8 mouse cellular contexts compared by ENCODE assay signal in genomic region chr12:73545672-73546085, GRCm38 (mm10). TPM values are rescaled to one million over a fixed set of nuclear protein-coding genes. Genes with fewer than 3 reads are reported as not detected.
DNase-seq lines count a peak whose midpoint lies in the region; ATAC-seq and TF ChIP-seq lines count a peak whose summit lies in the region.

No protein-coding gene starts in this region.

- no peak overlapping the region for H3K27ac ChIP-seq in hindbrain, postnatal 0 days
- no peak overlapping the region for H3K27ac ChIP-seq in liver, embryonic 11.5 days (ENCODE audit: low read depth, low read length)
- no peak overlapping the region for H3K27ac ChIP-seq in midbrain, postnatal 0 days (ENCODE audit: low read depth, low read length)

- peak; percentile 78 for ATAC-seq in CD4-positive, CD25-positive, alpha-beta regulatory T cell, adult 4 months
- peak; percentile 49; the same call in 1 of the 2 replicates for ATAC-seq in hindbrain, postnatal 0 days
- ATAC-seq in liver, embryonic 11.5 days (replicated peaks; ENCODE audit: low FRiP score), result 0 out of 2 replicates have a peak, but pooled peaks have one; percentile 43
- ATAC-seq in midbrain, postnatal 0 days (ENCODE audit: low FRiP score), result peak; percentile 49; the same call in 1 of the 2 replicates

- peak overlapping the region; percentile 30 for H3K4me3 ChIP-seq in hindbrain, postnatal 0 days (ENCODE audit: low read length)
- H3K4me3 ChIP-seq in liver, embryonic 11.5 days (ENCODE audit: low read depth, low read length), result peak overlapping the region; percentile 49
- peak overlapping the region; percentile 29 for H3K4me3 ChIP-seq in midbrain, postnatal 0 days (ENCODE audit: low read depth, low read length)

- TF ChIP-seq CTCF in hindbrain, postnatal 0 days (IDR thresholded peaks at IDR 0.05; ENCODE audit: low read depth), result peak; percentile 37; the same call in 1 of the 2 replicates
- TF ChIP-seq CTCF in midbrain, postnatal 0 days (IDR thresholded peaks at IDR 0.05), result peak; percentile 38; the same call in 1 of the 2 replicates

- DNase-seq in adrenal gland, postnatal 14 days, result peak; percentile 38
- peak; percentile 66 for DNase-seq in gastrocnemius, postnatal 10 days
- peak; percentile 27 for DNase-seq in hindbrain, postnatal 0 days (ENCODE audit: low spot score)
- DNase-seq in liver, embryonic 11.5 days (ENCODE audit: low spot score), result peak; percentile 48
- DNase-seq in midbrain, postnatal 0 days (ENCODE audit: low spot score), result no peak
- peak; percentile 75 for DNase-seq in yolk sac, embryonic 10.5 days (ENCODE audit: low spot score)
- DNase-seq in right cerebral cortex, postnatal 14 days, result no peak

- H3K36me3 ChIP-seq in hindbrain, postnatal 0 days (ENCODE audit: insufficient read depth, low read length), result no peaks in the 10 kb centered on the region
- no peaks in the 10 kb centered on the region for H3K36me3 ChIP-seq in liver, embryonic 11.5 days (ENCODE audit: control insufficient read depth, insufficient read depth, low read length)
- no peaks in the 10 kb centered on the region for H3K36me3 ChIP-seq in midbrain, postnatal 0 days (ENCODE audit: insufficient read depth, low read length)

- WGBS in hindbrain, postnatal 0 days, result 2% methylated on average over 55 of the region's 55 CpGs
- WGBS in liver, embryonic 11.5 days, result 2% methylated on average over 55 of the region's 55 CpGs
- WGBS in midbrain, postnatal 0 days, result 1% methylated on average over 52 of the region's 55 CpGs

- H3K27me3 ChIP-seq in hindbrain, postnatal 0 days (ENCODE audit: insufficient read depth, low read length), result peaks cover 73% of the 10 kb centered on the region
- peaks cover 67% of the 10 kb centered on the region for H3K27me3 ChIP-seq in liver, embryonic 11.5 days (replicated peaks; ENCODE audit: control insufficient read depth, insufficient read depth, low read length)
- H3K27me3 ChIP-seq in midbrain, postnatal 0 days (ENCODE audit: insufficient read depth, low read length), result peaks cover 51% of the 10 kb centered on the region

- peak overlapping the region; percentile 45 for H3K4me2 ChIP-seq in hindbrain, postnatal 0 days (ENCODE audit: low read depth, low read length)
- peak overlapping the region; percentile 72 for H3K4me2 ChIP-seq in liver, embryonic 11.5 days
- peak overlapping the region; percentile 48 for H3K4me2 ChIP-seq in midbrain, postnatal 0 days (ENCODE audit: low read depth, low read length, poor library complexity, severe bottlenecking)

- no peak overlapping the region for H3K9ac ChIP-seq in hindbrain, postnatal 0 days (replicated peaks; ENCODE audit: low read length)
- no peak overlapping the region for H3K9ac ChIP-seq in liver, embryonic 11.5 days (ENCODE audit: low read depth, low read length)
- no peak overlapping the region for H3K9ac ChIP-seq in midbrain, postnatal 0 days (replicated peaks; ENCODE audit: low read length, poor library complexity, severe bottlenecking)

- no peaks in the 10 kb centered on the region for H3K9me3 ChIP-seq in hindbrain, postnatal 0 days (ENCODE audit: low read length)
- no peaks in the 10 kb centered on the region for H3K9me3 ChIP-seq in liver, embryonic 11.5 days (ENCODE audit: control insufficient read depth, low read length)
- no peaks in the 10 kb centered on the region for H3K9me3 ChIP-seq in midbrain, postnatal 0 days (ENCODE audit: low read length)

- no peaks in the 10 kb centered on the region; the same call in 1 of the 2 replicates for H3K4me1 ChIP-seq in hindbrain, postnatal 0 days (ENCODE audit: insufficient read depth, low read length)
- peaks cover 5% of the 10 kb centered on the region; the same call in 1 of the 2 replicates for H3K4me1 ChIP-seq in liver, embryonic 11.5 days (replicated peaks; ENCODE audit: control insufficient read depth, insufficient read depth, low read length)
- H3K4me1 ChIP-seq in midbrain, postnatal 0 days (ENCODE audit: insufficient read depth, low read length), result peaks cover 6% of the 10 kb centered on the region; the same call in 1 of the 2 replicates

RNA-seq across cellular contexts. Expression of gene Tmem30b, which starts 0.5 kb away (rescaled TPM):
- polyA plus RNA-seq in CD4-positive, CD25-positive, alpha-beta regulatory T cell, adult 4 months (2017; shearing (Covaris generic)), result under 1 TPM; 0.22 to 0.27 TPM
- total RNA-seq in adrenal gland, postnatal 14 days (2021), result 0.64 and 3.1 TPM in 2 replicates
- 1 to 10 TPM; 1.2 to 1.4 TPM for total RNA-seq in gastrocnemius, postnatal 10 days (2021)
- total RNA-seq in hindbrain, postnatal 0 days (2014; rRNA removed), result 0.25 and 0.42 TPM in 2 replicates
- 0.33 and 0.47 TPM in 2 replicates for polyA plus RNA-seq in hindbrain, postnatal 0 days (2015; fragmentation: Nextera tagmentation; extraction: Ambion mirVana)
- 0.58 and 0.94 TPM in 2 replicates for polyA plus RNA-seq in liver, embryonic 11.5 days (2014; fragmentation: Nextera tagmentation; extraction: Ambion mirVana)
- total RNA-seq in midbrain, postnatal 0 days (2014; rRNA removed), result 0.38 and 1.2 TPM in 2 replicates
- polyA plus RNA-seq in midbrain, postnatal 0 days (2015; fragmentation: Nextera tagmentation; extraction: Ambion mirVana), result 0.36 and 0.53 TPM in 2 replicates

RNA-seq across cellular contexts. Expression of gene Prkch, which starts 38.9 kb away (rescaled TPM):
- polyA plus RNA-seq in CD4-positive, CD25-positive, alpha-beta regulatory T cell, adult 4 months (2017; shearing (Covaris generic)), result 10 to 100 TPM; 73.0 to 76.1 TPM
- total RNA-seq in adrenal gland, postnatal 14 days (2021), result 19.9 and 27.2 TPM in 2 replicates
- 10 to 100 TPM; 10.8 to 13.0 TPM for total RNA-seq in gastrocnemius, postnatal 10 days (2021)
- total RNA-seq in hindbrain, postnatal 0 days (2014; rRNA removed), result 10.9 and 16.1 TPM in 2 replicates
- polyA plus RNA-seq in hindbrain, postnatal 0 days (2015; fragmentation: Nextera tagmentation; extraction: Ambion mirVana), result 5.4 and 6.1 TPM in 2 replicates
- polyA plus RNA-seq in liver, embryonic 11.5 days (2014; fragmentation: Nextera tagmentation; extraction: Ambion mirVana), result 5.7 and 6.4 TPM in 2 replicates
- 16.2 and 20.0 TPM in 2 replicates for total RNA-seq in midbrain, postnatal 0 days (2014; rRNA removed)
- 6.9 and 9.9 TPM in 2 replicates for polyA plus RNA-seq in midbrain, postnatal 0 days (2015; fragmentation: Nextera tagmentation; extraction: Ambion mirVana)

Comparison
In these comparisons a context has a peak if more than half of its experiments do, and no peak if none do; other contexts are left out.
1. DNase-seq: peak in adrenal gland, postnatal 14 days (single experiment), gastrocnemius, postnatal 10 days (single experiment), hindbrain, postnatal 0 days (single experiment), liver, embryonic 11.5 days (single experiment) and yolk sac, embryonic 10.5 days (single experiment); none in midbrain, postnatal 0 days (single experiment) and right cerebral cortex, postnatal 14 days (single experiment).
2. Peak in every context shown above with its lines, with median percentiles within 50 percentile points of each other: ATAC-seq, H3K4me2 ChIP-seq and H3K4me3 ChIP-seq.